Mouse (Mus musculus): ENCODE results near the gene Pkn1. TPM values are rescaled to one million over a fixed set of nuclear protein-coding genes. Genes with fewer than 3 reads are reported as not detected.

The Pkn1 gene
- total and polyA plus RNA-seq, 2 experiments from 2014 or later, result 18.2 to 65.6 TPM

DNA sequence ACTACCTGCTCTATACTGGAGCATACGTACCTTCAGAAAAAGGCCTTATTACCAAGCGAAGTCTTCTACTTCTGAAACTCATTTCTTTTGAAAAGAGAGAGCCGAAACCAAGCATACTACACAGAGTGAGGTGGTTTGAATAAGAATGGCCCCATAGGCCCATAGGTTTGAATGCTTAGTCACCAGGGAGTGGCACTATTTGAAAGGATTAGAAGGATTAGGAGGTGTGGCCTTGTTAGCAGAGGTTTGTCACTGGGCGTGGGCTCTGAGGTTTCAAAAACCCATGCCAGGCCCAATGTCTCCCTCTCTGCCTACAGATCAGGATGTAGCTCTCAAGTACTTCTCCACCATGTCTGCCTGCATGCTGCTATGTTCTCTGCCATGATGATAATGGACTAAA is 50.9 kb downstream of the Pkn1 start:
- 92% methylated on average over 4 of the region's 4 CpGs for WGBS
- no peak overlapping the region for H3K27ac ChIP-seq
- ATAC-seq (no peak), DNase-seq (ENCODE audit: low spot score) (no peak)
- H3K9ac ChIP-seq (replicated peaks; ENCODE audit: low read length), result no peak overlapping the region
- no peaks in the 10 kb centered on the region for H3K36me3 ChIP-seq (ENCODE audit: insufficient read depth, low read length)
- H3K9me3 ChIP-seq (ENCODE audit: low read length), result no peaks in the 10 kb centered on the region
- H3K4me2 ChIP-seq (ENCODE audit: low read depth, low read length), result no peak overlapping the region
- TF ChIP-seq CTCF (IDR thresholded peaks at IDR 0.05; ENCODE audit: low read depth), result no peak
- 0 out of 2 replicates have a peak, but pooled peaks cover 5% of the 10 kb centered on the region for H3K4me1 ChIP-seq (ENCODE audit: insufficient read depth, low read length)
- H3K27me3 ChIP-seq (ENCODE audit: insufficient read depth, low read length), result no peaks in the 10 kb centered on the region
- H3K4me3 ChIP-seq (ENCODE audit: low read length), result no peak overlapping the region

GRCm38 (mm10) chr8:83647511-83647910 is 51.5 kb downstream of the Pkn1 start:
- H3K9me3 ChIP-seq (ENCODE audit: low read length), result no peaks in the 10 kb centered on the region
- H3K27ac ChIP-seq, result no peak overlapping the region
- no peak overlapping the region for H3K9ac ChIP-seq (replicated peaks; ENCODE audit: low read length)
- no peak for DNase-seq (ENCODE audit: low spot score)
- 96% methylated on average over 11 of the region's 11 CpGs for WGBS
- no peak overlapping the region for H3K4me2 ChIP-seq (ENCODE audit: low read depth, low read length)
- no peak for TF ChIP-seq CTCF (IDR thresholded peaks at IDR 0.05; ENCODE audit: low read depth)
- H3K4me3 ChIP-seq (ENCODE audit: low read length), result no peak overlapping the region
- no peak for ATAC-seq
- H3K27me3 ChIP-seq (ENCODE audit: insufficient read depth, low read length), result no peaks in the 10 kb centered on the region
- H3K4me1 ChIP-seq (ENCODE audit: insufficient read depth, low read length), result 0 out of 2 replicates have a peak, but pooled peaks cover 5% of the 10 kb centered on the region
- no peaks in the 10 kb centered on the region for H3K36me3 ChIP-seq (ENCODE audit: insufficient read depth, low read length)

DNA sequence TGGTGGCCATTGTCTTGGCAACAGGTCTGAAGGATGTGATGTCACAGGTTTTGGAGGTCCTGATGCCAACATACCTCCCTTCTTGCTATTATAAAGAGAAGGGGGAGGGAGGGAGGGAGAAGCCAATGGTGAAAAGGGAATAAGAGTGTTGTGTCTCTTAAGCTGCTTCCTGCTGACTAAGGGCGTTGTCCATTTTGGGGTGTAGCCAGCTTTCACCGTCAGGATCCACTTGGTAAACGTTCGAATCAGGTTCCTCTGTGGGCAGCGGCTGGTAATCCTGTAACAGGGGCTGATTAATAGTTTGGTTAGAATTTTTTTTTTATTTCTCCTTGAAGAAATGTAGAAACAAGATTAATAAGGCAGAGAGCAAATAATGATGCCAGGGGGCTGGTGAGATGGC is 59.3 kb downstream of the Pkn1 start:
- no peaks in the 10 kb centered on the region for H3K4me1 ChIP-seq (ENCODE audit: insufficient read depth, low read length)
- no peak for ATAC-seq

GRCm38 (mm10) chr8:83638856-83639255 is 60.1 kb downstream of the Pkn1 start:
- ATAC-seq (no peak), DNase-seq (ENCODE audit: low spot score) (no peak)
- H3K9ac ChIP-seq (replicated peaks; ENCODE audit: low read length), result no peak overlapping the region
- H3K27me3 ChIP-seq (ENCODE audit: insufficient read depth, low read length), result no peaks in the 10 kb centered on the region
- H3K4me3 ChIP-seq (ENCODE audit: low read length), result no peak overlapping the region
- 64% methylated on average over 4 of the region's 4 CpGs for WGBS
- TF ChIP-seq CTCF (IDR thresholded peaks at IDR 0.05; ENCODE audit: low read depth), result no peak
- peaks cover 5% of the 10 kb centered on the region; the same call in 1 of the 2 replicates for H3K9me3 ChIP-seq (ENCODE audit: low read length)
- no peak overlapping the region for H3K27ac ChIP-seq
- no peak overlapping the region for H3K4me2 ChIP-seq (ENCODE audit: low read depth, low read length)
- H3K36me3 ChIP-seq (ENCODE audit: insufficient read depth, low read length), result no peaks in the 10 kb centered on the region
- no peaks in the 10 kb centered on the region for H3K4me1 ChIP-seq (ENCODE audit: insufficient read depth, low read length)

More for the DNA sequence above, 59.3 kb downstream of the Pkn1 start:
- Histone ChIP-seq H3K9ac (replicated peaks; ENCODE audit: low read length) (no peak overlapping the region), H3K9me3 (ENCODE audit: low read length) (peaks cover 5% of the 10 kb centered on the region; the same call in 1 of the 2 replicates), H3K4me3 (ENCODE audit: low read length) (no peak overlapping the region), H3K27ac (no peak overlapping the region), H3K36me3 (ENCODE audit: insufficient read depth, low read length) (no peaks in the 10 kb centered on the region), H3K27me3 (ENCODE audit: insufficient read depth, low read length) (no peaks in the 10 kb centered on the region), H3K4me2 (ENCODE audit: low read depth, low read length) (no peak overlapping the region)
- no peak for TF ChIP-seq CTCF (IDR thresholded peaks at IDR 0.05; ENCODE audit: low read depth)
- DNase-seq (ENCODE audit: low spot score), result no peak
- 63% methylated on average over 5 of the region's 5 CpGs for WGBS

DNA sequence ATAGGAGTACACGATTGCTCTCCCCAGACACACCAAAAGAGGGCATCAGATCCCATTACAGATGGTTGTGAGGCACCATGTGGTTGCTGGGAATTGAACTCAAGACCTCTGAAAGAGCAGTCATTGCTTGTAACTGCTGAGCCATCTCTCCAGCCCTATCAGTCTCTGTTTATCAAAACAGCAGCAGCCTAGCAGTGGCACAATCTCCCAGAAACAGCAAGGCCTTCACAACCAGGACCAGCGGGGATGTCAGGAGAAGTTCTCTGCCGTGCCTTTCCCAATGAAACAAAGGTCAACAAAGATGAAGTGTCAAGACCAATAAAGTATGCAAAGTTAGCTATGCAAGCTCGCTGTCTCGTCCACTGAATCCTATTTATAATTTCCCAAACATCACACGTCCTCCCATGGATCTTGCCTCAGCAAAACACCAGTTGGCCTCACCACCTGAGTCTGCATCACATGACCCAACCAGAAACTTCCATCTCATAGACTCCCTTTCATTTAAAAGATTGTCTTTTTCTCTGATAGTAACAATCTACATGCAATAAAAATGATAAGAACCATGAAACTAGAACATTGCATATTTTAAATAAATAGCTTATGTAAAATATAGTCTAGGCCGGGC is 66.8 kb downstream of the Pkn1 start:
- no peaks in the 10 kb centered on the region for H3K4me1 ChIP-seq (ENCODE audit: insufficient read depth, low read length)
- no peaks in the 10 kb centered on the region for H3K27me3 ChIP-seq (ENCODE audit: insufficient read depth, low read length)
- DNase-seq (ENCODE audit: low spot score), result no peak
- no peaks in the 10 kb centered on the region for H3K36me3 ChIP-seq (ENCODE audit: insufficient read depth, low read length)
- H3K27ac ChIP-seq, result no peak overlapping the region
- no peak overlapping the region for H3K4me3 ChIP-seq (ENCODE audit: low read length)
- no peak overlapping the region for H3K4me2 ChIP-seq (ENCODE audit: low read depth, low read length)
- ATAC-seq, result no peak
- no peak overlapping the region for H3K9ac ChIP-seq (replicated peaks; ENCODE audit: low read length)
- TF ChIP-seq CTCF (IDR thresholded peaks at IDR 0.05; ENCODE audit: low read depth), result no peak
- H3K9me3 ChIP-seq (ENCODE audit: low read length), result peaks cover 5% of the 10 kb centered on the region; the same call in 1 of the 2 replicates
- WGBS, result 88% methylated on average over 7 of the region's 7 CpGs

DNA sequence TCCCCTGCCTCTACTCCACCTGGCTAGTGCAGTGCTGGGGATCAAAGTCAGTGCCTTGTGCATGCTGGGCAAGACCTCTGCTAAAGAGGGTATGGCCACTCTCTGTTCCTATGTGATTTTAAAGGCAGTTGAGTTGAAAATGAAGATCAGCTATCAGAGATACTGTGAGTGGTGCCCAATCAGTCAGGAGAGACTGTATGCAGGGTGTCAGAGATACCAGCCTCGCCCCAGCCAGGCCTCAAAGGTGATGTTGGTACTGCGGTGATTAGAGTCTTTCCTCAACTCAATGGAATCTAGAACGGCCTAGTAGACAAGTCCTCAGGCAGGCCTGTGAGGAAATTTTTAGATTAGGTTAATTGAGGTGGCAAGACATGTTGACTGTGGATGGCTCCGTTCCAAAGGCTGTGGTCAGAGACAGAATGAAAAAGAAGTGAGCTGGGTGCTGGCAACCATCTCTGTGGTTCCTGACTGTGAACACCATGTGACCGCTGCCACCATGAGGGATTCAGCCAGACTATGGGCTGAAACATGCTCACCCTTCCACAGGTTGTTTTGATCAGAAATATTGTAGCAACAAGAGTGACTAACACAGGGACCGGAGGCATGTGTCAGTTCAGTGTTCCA is 73.2 kb downstream of the Pkn1 start:
- no peak overlapping the region for H3K9ac ChIP-seq (replicated peaks; ENCODE audit: low read length)
- H3K36me3 ChIP-seq (ENCODE audit: insufficient read depth, low read length), result no peaks in the 10 kb centered on the region
- H3K9me3 ChIP-seq (ENCODE audit: low read length), result no peaks in the 10 kb centered on the region
- no peaks in the 10 kb centered on the region for H3K4me1 ChIP-seq (ENCODE audit: insufficient read depth, low read length)
- 87% methylated on average over 6 of the region's 6 CpGs for whole genome bisulfite sequencing
- TF ChIP-seq CTCF (IDR thresholded peaks at IDR 0.05; ENCODE audit: low read depth), result no peak
- no peak overlapping the region for H3K4me2 ChIP-seq (ENCODE audit: low read depth, low read length)
- no peak overlapping the region for H3K27ac ChIP-seq
- no peak overlapping the region for H3K4me3 ChIP-seq (ENCODE audit: low read length)
- no peak for DNase-seq (ENCODE audit: low spot score)
- no peak for ATAC-seq
- no peaks in the 10 kb centered on the region for H3K27me3 ChIP-seq (ENCODE audit: insufficient read depth, low read length)

DNA sequence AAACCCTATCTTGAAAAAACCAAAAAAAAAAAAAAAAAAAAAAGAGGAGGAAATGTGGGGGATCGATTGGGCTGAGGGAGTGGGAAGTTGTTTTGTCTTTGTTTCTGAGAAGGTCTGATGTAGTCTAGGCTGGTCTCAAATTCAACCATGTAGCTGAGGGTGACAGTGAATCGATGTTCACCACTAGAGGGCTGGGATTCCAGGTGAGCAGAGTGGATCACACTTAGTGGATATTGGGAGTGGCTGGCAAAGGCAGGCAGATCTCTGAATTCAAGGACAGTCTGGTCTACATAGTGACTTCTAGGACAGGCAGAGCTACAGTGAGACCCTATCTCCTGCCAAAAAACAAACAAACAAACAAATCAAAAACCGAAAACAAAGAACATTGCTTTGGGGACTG is 74.2 kb downstream of the Pkn1 start:
- no peaks in the 10 kb centered on the region for H3K4me1 ChIP-seq (ENCODE audit: insufficient read depth, low read length)
- TF ChIP-seq CTCF (IDR thresholded peaks at IDR 0.05; ENCODE audit: low read depth), result peak; percentile 76
- no peaks in the 10 kb centered on the region for H3K36me3 ChIP-seq (ENCODE audit: insufficient read depth, low read length)
- no peak overlapping the region for H3K9ac ChIP-seq (replicated peaks; ENCODE audit: low read length)
- H3K4me2 ChIP-seq (ENCODE audit: low read depth, low read length), result no peak overlapping the region
- ATAC-seq (no peak), DNase-seq (ENCODE audit: low spot score) (peak; percentile 40)
- WGBS, result 43% methylated on average over 3 of the region's 3 CpGs
- no peaks in the 10 kb centered on the region for H3K9me3 ChIP-seq (ENCODE audit: low read length)
- H3K4me3 ChIP-seq (ENCODE audit: low read length), result no peak overlapping the region
- H3K27me3 ChIP-seq (ENCODE audit: insufficient read depth, low read length), result no peaks in the 10 kb centered on the region
- no peak overlapping the region for H3K27ac ChIP-seq
